Mouse (Mus musculus) hindbrain, embryonic 11.5 days (tissue): ENCODE results near the gene Habp2. TPM values are rescaled to one million over a fixed set of nuclear protein-coding genes. Genes with fewer than 3 reads are reported as not detected.

Experiments used
- ATAC-seq: fragments of 200-750 bp; cut with Nextera tagmentation; 2 replicates; pipeline ENCODE4 v1.8.0; 2017; ENCODE audit warnings: mild to moderate bottlenecking, moderate TSS enrichment, moderate library complexity; ENCODE audit not compliant: low FRiP score
- DNase-seq: peaks from one replicate; pipeline ENCODE4 v3.0.0-alpha.2; 2015; ENCODE audit warnings: low spot score
- H3K27ac ChIP-seq: fragments of 300-500 bp; sonication (generic); 2 replicates; pipeline ENCODE4 v1.5.1; 2014; ENCODE audit warnings: mild to moderate bottlenecking, low read depth, low read length
- H3K27me3 ChIP-seq: fragments of 300-500 bp; sonication (generic); 2 replicates; pipeline ENCODE4 v1.6.1; 2014; ENCODE audit warnings: mild to moderate bottlenecking, low read length, moderate library complexity, mixed read lengths; ENCODE audit not compliant: control insufficient read depth, insufficient read depth
- H3K36me3 ChIP-seq: fragments of 300-500 bp; sonication (generic); 2 replicates; pipeline ENCODE4 v1.6.1; 2014; ENCODE audit warnings: mild to moderate bottlenecking, low read length, moderate library complexity, mixed read lengths; ENCODE audit not compliant: control insufficient read depth, insufficient read depth
- H3K4me1 ChIP-seq: fragments of 300-500 bp; sonication (generic); replicated peaks from 2 replicates; pipeline ENCODE4 v1.6.1; 2014; ENCODE audit warnings: low read length, mixed read lengths; ENCODE audit not compliant: control insufficient read depth, insufficient read depth
- H3K4me2 ChIP-seq: fragments of 300-500 bp; sonication (generic); replicated peaks from 2 replicates; pipeline ENCODE4 v1.6.1; 2014; ENCODE audit warnings: mild to moderate bottlenecking, low read depth, low read length
- H3K4me3 ChIP-seq: fragments of 300-500 bp; sonication (generic); 2 replicates; pipeline ENCODE4 v1.5.1; 2014; ENCODE audit warnings: low read depth, low read length
- H3K9ac ChIP-seq: fragments of 300-500 bp; sonication (generic); 2 replicates; pipeline ENCODE4 v1.6.1; 2014; ENCODE audit warnings: low read depth, low read length
- H3K9me3 ChIP-seq: fragments of 300-500 bp; sonication (generic); 2 replicates; pipeline ENCODE4 v1.6.1; 2016; ENCODE audit warnings: low read length; ENCODE audit not compliant: control insufficient read depth
- WGBS: fragments of 180-500 bp; shearing (Covaris S2); extraction: QIAGEN DNeasy Blood & Tissue Kit; methylation state at CpG from one replicate; pipeline ENCODE4 v1.1.7; 2014; 5-methylcytosine and 5-hydroxymethylcytosine counted together
- polyA plus RNA-seq: library from polyadenylated mRNA; unstranded; fragments of >200 nt; fragmentation: Nextera tagmentation; extraction: Ambion mirVana; gene quantifications from 2 replicates; pipeline ENCODE4 v1.2.1, GENCODE M21; 2014

Habp2 gene
- polyA plus RNA-seq, 1 experiment from 2014 or later = not detected

- DNase-seq (no peak), ATAC-seq (no peak)
- Histone ChIP-seq H3K27me3 (no peaks in the 10 kb centered on the region), H3K36me3 (no peaks in the 10 kb centered on the region), H3K9me3 (no peaks in the 10 kb centered on the region), H3K9ac (no peak overlapping the region), H3K27ac (no peak overlapping the region), H3K4me1 (no peaks in the 10 kb centered on the region), H3K4me2 (no peak overlapping the region), H3K4me3 (no peak overlapping the region)
- 81% methylated on average over 14 of the region's 14 CpGs for WGBS
Measured at GRCm38 (mm10) chr19:56263696-56264095, 23.2 kb upstream of the Habp2 start.

- no peak overlapping the region for H3K9ac ChIP-seq
- no peak overlapping the region for H3K4me2 ChIP-seq
- DNase-seq = no peak
- H3K4me1 ChIP-seq = no peaks in the 10 kb centered on the region
- no peaks in the 10 kb centered on the region for H3K9me3 ChIP-seq
- no peaks in the 10 kb centered on the region for H3K27me3 ChIP-seq
- no peak for ATAC-seq
- WGBS = 57% methylated on average over 4 of the region's 4 CpGs
- H3K4me3 ChIP-seq = no peak overlapping the region
- no peaks in the 10 kb centered on the region for H3K36me3 ChIP-seq
- H3K27ac ChIP-seq = no peak overlapping the region
Measured at GRCm38 (mm10) chr19:56264175-56264574, 22.8 kb upstream of the Habp2 start.

DNA sequence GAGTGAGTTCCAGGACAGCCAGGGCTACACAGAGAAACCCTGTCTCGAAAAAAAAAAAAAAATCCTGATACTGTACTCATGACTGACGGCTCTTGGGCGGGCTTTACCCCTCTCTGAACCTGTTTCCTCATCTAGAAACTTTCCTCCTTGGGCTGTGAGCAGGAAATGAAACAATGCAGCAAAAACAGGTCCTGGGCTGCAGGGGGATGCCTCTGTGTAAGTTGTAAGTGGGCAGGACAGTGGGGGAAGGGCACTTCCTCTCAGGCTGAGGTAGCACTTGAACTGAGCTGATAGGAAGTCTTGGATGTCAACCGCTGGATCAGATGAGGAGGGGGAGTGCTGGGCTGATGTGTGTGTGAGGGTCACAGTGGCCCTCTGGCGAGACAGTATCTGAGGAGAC lies 21.8 kb upstream of the Habp2 start:
- H3K27ac ChIP-seq = no peak overlapping the region
- DNase-seq (no peak), ATAC-seq (no peak)
- H3K36me3 ChIP-seq = no peaks in the 10 kb centered on the region
- H3K27me3 ChIP-seq = no peaks in the 10 kb centered on the region
- no peak overlapping the region for H3K4me2 ChIP-seq
- no peaks in the 10 kb centered on the region for H3K9me3 ChIP-seq
- H3K9ac ChIP-seq = no peak overlapping the region
- no peaks in the 10 kb centered on the region for H3K4me1 ChIP-seq
- no peak overlapping the region for H3K4me3 ChIP-seq
- 89% methylated on average over 5 of the region's 5 CpGs for WGBS

- no peaks in the 10 kb centered on the region for H3K9me3 ChIP-seq
- no peak overlapping the region for H3K4me2 ChIP-seq
- H3K36me3 ChIP-seq = no peaks in the 10 kb centered on the region
- H3K27ac ChIP-seq = no peak overlapping the region
- H3K4me1 ChIP-seq = no peaks in the 10 kb centered on the region
- DNase-seq (no peak), ATAC-seq (no peak)
- H3K9ac ChIP-seq = no peak overlapping the region
- H3K27me3 ChIP-seq = no peaks in the 10 kb centered on the region
- WGBS = 88% methylated on average over 8 of the region's 8 CpGs
- no peak overlapping the region for H3K4me3 ChIP-seq
Measured at GRCm38 (mm10) chr19:56272081-56272480, 14.9 kb upstream of the Habp2 start.

- ATAC-seq (no peak), DNase-seq (no peak)
- no peak overlapping the region for H3K27ac ChIP-seq
- H3K4me1 ChIP-seq = no peaks in the 10 kb centered on the region
- H3K4me2 ChIP-seq = no peak overlapping the region
- 59% methylated on average over 3 of the region's 3 CpGs for WGBS
- no peaks in the 10 kb centered on the region for H3K36me3 ChIP-seq
- H3K4me3 ChIP-seq = no peak overlapping the region
- H3K9me3 ChIP-seq = no peaks in the 10 kb centered on the region
- no peak overlapping the region for H3K9ac ChIP-seq
- no peaks in the 10 kb centered on the region for H3K27me3 ChIP-seq
Measured at GRCm38 (mm10) chr19:56277140-56277804, 9.7 kb upstream of the Habp2 start.

- DNase-seq = no peak
- Histone ChIP-seq H3K4me3 (no peak overlapping the region), H3K36me3 (no peaks in the 10 kb centered on the region), H3K9ac (no peak overlapping the region), H3K27me3 (no peaks in the 10 kb centered on the region), H3K4me1 (no peaks in the 10 kb centered on the region), H3K4me2 (no peak overlapping the region), H3K27ac (no peak overlapping the region), H3K9me3 (no peaks in the 10 kb centered on the region)
- WGBS = 92% methylated on average over 4 of the region's 4 CpGs
- no peak for ATAC-seq
Measured at GRCm38 (mm10) chr19:56277951-56278350, 9.0 kb upstream of the Habp2 start.

- Histone ChIP-seq H3K4me1 (no peaks in the 10 kb centered on the region), H3K4me2 (no peak overlapping the region), H3K27me3 (no peaks in the 10 kb centered on the region), H3K4me3 (no peak overlapping the region), H3K36me3 (no peaks in the 10 kb centered on the region), H3K9ac (no peak overlapping the region), H3K9me3 (no peaks in the 10 kb centered on the region), H3K27ac (no peak overlapping the region)
- WGBS = 89% methylated on average over 11 of the region's 11 CpGs
- ATAC-seq (no peak), DNase-seq (no peak)
Measured at GRCm38 (mm10) chr19:56278366-56278765, 8.6 kb upstream of the Habp2 start.

- 60% methylated on average over 4 of the region's 4 CpGs for WGBS
- Histone ChIP-seq H3K27me3 (no peaks in the 10 kb centered on the region), H3K4me2 (no peak overlapping the region), H3K27ac (no peak overlapping the region), H3K36me3 (no peaks in the 10 kb centered on the region), H3K4me1 (no peaks in the 10 kb centered on the region), H3K9me3 (no peaks in the 10 kb centered on the region), H3K9ac (no peak overlapping the region), H3K4me3 (no peak overlapping the region)
- DNase-seq = no peak
- ATAC-seq = no peak
Measured at GRCm38 (mm10) chr19:56285222-56285621, 1.7 kb upstream of the Habp2 start.

DNA sequence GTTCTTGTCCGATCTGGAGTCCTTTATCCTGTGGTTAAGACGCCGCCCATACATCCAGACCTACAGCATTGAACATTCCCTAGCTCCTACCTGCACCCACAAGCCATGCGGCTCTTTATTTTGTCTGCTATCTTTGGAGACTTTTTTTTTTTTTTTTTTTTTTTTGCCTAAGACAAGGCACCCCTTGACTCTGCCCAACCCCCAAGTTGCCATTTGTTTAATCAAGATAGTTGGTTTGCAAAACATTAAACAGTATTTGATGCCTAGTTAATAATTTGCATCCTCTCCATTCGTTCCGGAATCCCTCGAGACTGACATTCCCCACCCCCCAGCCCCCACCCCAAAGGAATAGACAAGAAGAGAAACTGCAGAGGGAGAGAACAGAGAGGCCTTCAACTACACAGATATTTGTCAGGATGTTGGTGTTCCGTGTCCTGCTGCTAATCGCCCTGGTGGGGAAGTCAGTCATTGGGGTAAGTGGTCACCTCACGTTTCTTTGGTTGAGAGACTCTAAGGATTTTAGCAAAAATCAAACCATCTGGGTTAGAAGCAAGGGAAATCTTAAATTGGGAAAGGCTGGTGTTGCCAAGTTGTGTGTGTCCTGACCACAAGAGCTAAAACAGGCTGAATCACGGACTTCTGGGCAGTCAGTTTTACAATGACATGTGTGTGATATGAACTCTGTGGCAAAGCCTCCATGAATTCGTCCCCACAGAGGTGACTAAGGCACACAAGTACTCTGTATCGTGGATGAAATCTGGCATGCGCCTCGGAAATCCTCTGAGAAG lies 837 bp downstream of the Habp2 start:
- ATAC-seq = no peak
- no peaks in the 10 kb centered on the region for H3K27me3 ChIP-seq

More for the DNA sequence above, 837 bp downstream of the Habp2 start:
- no peak for DNase-seq
- Histone ChIP-seq H3K4me1 (no peaks in the 10 kb centered on the region), H3K9me3 (no peaks in the 10 kb centered on the region), H3K27ac (no peak overlapping the region), H3K9ac (no peak overlapping the region), H3K4me3 (no peak overlapping the region), H3K4me2 (no peak overlapping the region), H3K36me3 (no peaks in the 10 kb centered on the region)
- 80% methylated on average over 15 of the region's 15 CpGs for WGBS
